Mouse (Mus musculus) testis, adult 2 months (tissue): ENCODE data around the gene Prr18. TPM values are rescaled to one million over a fixed set of nuclear protein-coding genes. Genes with fewer than 3 reads are reported as not detected.
A peak's percentile ranks its signal among the peaks of the same experiment; 100 is the strongest.
"Not testable (repeated sequence)": the region's sequence is repeated elsewhere in the genome, so short reads cannot be mapped to it uniquely, and the experiment has no call there.

ENCODE experiments used
- H3K27ac ChIP-seq: fragments of 200-500 bp; 2 replicates; pipeline ENCODE4 v1.5.1; 2012; ENCODE audit warnings: low read depth, low read length; ENCODE audit not compliant: control insufficient read depth, insufficient read depth
- H3K27me3 ChIP-seq: fragments of 200-500 bp; 2 replicates; pipeline ENCODE4 v1.6.1; 2012; ENCODE audit warnings: mild to moderate bottlenecking, low read length, moderate library complexity; ENCODE audit not compliant: control insufficient read depth, insufficient read depth
- H3K36me3 ChIP-seq: fragments of 200-500 bp; 2 replicates; pipeline ENCODE4 v1.6.1; 2012; ENCODE audit warnings: mild to moderate bottlenecking, low read length; ENCODE audit not compliant: control insufficient read depth, insufficient read depth
- H3K4me1 ChIP-seq: fragments of 200-500 bp; 2 replicates; pipeline ENCODE4 v1.6.1; 2012; ENCODE audit warnings: low read length; ENCODE audit not compliant: control insufficient read depth, insufficient read depth
- H3K4me3 ChIP-seq: fragments of 200-500 bp; 2 replicates; pipeline ENCODE4 v1.5.1; 2012; ENCODE audit warnings: low read depth, mild to moderate bottlenecking, low read length, moderate library complexity, mixed read lengths; ENCODE audit not compliant: control insufficient read depth
- CTCF ChIP-seq: fragments of 200-500 bp; IDR thresholded peaks from 2 replicates; pipeline ENCODE4 v1.5.1; 2012; ENCODE audit warnings: low read depth, mild to moderate bottlenecking, inconsistent platforms, low read length, moderate library complexity; ENCODE audit not compliant: control insufficient read depth, insufficient read depth, insufficient replicate concordance
- POLR2A ChIP-seq: fragments of 200-500 bp; IDR thresholded peaks from 2 replicates; pipeline ENCODE4 v1.6.1; 2012; ENCODE audit warnings: low read depth, mild to moderate bottlenecking, inconsistent platforms, low read length, moderate library complexity; ENCODE audit not compliant: control insufficient read depth
- polyA plus RNA-seq: library from polyadenylated mRNA; depleted of rRNA; stranded (reverse); fragments of >200 nt; gene quantifications from 2 replicates; pipeline ENCODE4 v1.2.3, GENCODE M21; 2012

Prr18 gene
- polyA plus RNA-seq, 1 experiment, result 0.15 TPM

GRCm38 (mm10) chr17:8316251-8316650, 21.0 kb upstream of the Prr18 start:
- Histone ChIP-seq H3K27me3 (no peaks in the 10 kb centered on the region), H3K27ac (no peak overlapping the region), H3K4me1 (no peaks in the 10 kb centered on the region; the same call in 1 of the 2 replicates), H3K36me3 (no peaks in the 10 kb centered on the region), H3K4me3 (no peak overlapping the region)
- no peak for TF ChIP-seq CTCF
- no peak for TF ChIP-seq POLR2A

DNA sequence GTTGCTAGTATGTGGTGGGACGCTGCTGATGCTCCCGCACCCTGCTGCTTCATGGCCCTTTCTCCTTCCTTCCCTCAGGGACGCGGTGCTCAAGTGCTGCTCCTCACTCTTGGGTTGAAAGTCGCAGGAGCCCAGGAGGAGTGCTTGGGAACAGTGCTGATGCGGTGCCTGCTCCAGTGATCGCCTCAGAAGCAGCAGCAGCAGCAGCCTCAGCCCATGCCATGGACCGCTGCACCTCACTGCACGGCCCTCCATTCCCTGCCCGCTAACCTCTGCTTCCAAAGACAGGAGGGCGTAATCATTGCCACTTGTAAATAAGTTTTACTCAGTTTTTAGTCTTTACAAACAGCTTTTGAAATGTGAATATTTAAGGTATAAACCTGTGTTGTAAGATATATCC, 10.4 kb upstream of the Prr18 start:
- H3K4me3 ChIP-seq, H3K27me3 ChIP-seq, H3K27ac ChIP-seq, H3K36me3 ChIP-seq, H3K4me1 ChIP-seq: not testable (repeated sequence)

GRCm38 (mm10) chr17:8328511-8329174, 8.6 kb upstream of the Prr18 start:
- Histone ChIP-seq H3K4me1 (no peaks in the 10 kb centered on the region), H3K4me3 (no peak overlapping the region), H3K36me3 (no peaks in the 10 kb centered on the region; the same call in 1 of the 2 replicates), H3K27ac (no peak overlapping the region), H3K27me3 (no peaks in the 10 kb centered on the region)
- TF ChIP-seq CTCF (peak; percentile 45; the same call in 1 of the 2 replicates), POLR2A (no peak)

DNA sequence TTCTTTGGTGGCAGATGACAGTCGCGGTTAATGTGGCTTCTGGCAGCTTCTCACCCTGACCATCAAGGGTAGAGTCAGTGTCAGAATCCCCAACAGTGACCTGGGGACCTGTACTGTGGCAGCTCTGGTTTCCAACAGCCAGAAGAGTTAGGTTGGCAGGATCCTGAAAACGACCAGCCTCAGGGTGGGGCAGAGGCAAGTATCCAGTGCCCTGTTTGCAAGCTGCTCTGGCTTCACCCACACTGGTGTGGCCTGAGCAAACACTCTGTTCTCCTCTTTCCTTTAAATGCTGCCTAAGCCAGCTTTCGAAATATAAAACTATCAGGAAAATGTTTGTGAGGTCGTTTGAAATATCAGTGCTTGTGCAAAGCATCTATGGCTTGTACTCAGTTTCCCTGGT, 6.7 kb upstream of the Prr18 start:
- no peak for TF ChIP-seq POLR2A
- TF ChIP-seq CTCF, result no peak
- Histone ChIP-seq H3K4me1 (no peaks in the 10 kb centered on the region), H3K27me3 (no peaks in the 10 kb centered on the region)

GRCm38 (mm10) chr17:8339666-8340374, 2.6 kb downstream of the Prr18 start:
- H3K27ac ChIP-seq, result no peak overlapping the region
- H3K4me3 ChIP-seq, result no peak overlapping the region
- no peak for TF ChIP-seq POLR2A
- no peak for TF ChIP-seq CTCF
- peaks cover 2% of the 10 kb centered on the region; the same call in 1 of the 2 replicates for H3K27me3 ChIP-seq
- H3K36me3 ChIP-seq, result no peaks in the 10 kb centered on the region
- peaks cover 18% of the 10 kb centered on the region for H3K4me1 ChIP-seq

More for the DNA sequence above, 6.7 kb upstream of the Prr18 start:
- Histone ChIP-seq H3K27ac (no peak overlapping the region), H3K4me3 (no peak overlapping the region), H3K36me3 (no peaks in the 10 kb centered on the region)

- no peak overlapping the region for H3K27ac ChIP-seq
- H3K36me3 ChIP-seq, result no peaks in the 10 kb centered on the region
- H3K27me3 ChIP-seq, result peaks cover 2% of the 10 kb centered on the region; the same call in 1 of the 2 replicates
- H3K4me3 ChIP-seq, result peak overlapping the region; percentile 56
- TF ChIP-seq POLR2A (no peak), CTCF (no peak)
- H3K4me1 ChIP-seq, result peaks cover 18% of the 10 kb centered on the region
Measured at GRCm38 (mm10) chr17:8340407-8341359, 3.4 kb downstream of the Prr18 start.
